Mouse (Mus musculus): ENCODE measurements at regions not wholly inside any gene's neighbourhood (a gene's known extent, or its start where the extent isn't known, plus 50 kb on each side); places are given as distances from the start of the nearest gene placed in this dataset.

GRCm38 (mm10) chr10:116653511-116653945 lies 72.2 kb upstream of the Cnot2 start:
- peak; percentile 97 for ATAC-seq (ENCODE audit: low TSS enrichment)

- no peak for ATAC-seq (ENCODE audit: low TSS enrichment)
Measured at GRCm38 (mm10) chr10:116649287-116649686, 68.0 kb upstream of the Cnot2 start.

- peak; percentile 68 for ATAC-seq (ENCODE audit: low TSS enrichment)
Measured at GRCm38 (mm10) chr10:116646035-116646434, 64.7 kb upstream of the Cnot2 start.

DNA sequence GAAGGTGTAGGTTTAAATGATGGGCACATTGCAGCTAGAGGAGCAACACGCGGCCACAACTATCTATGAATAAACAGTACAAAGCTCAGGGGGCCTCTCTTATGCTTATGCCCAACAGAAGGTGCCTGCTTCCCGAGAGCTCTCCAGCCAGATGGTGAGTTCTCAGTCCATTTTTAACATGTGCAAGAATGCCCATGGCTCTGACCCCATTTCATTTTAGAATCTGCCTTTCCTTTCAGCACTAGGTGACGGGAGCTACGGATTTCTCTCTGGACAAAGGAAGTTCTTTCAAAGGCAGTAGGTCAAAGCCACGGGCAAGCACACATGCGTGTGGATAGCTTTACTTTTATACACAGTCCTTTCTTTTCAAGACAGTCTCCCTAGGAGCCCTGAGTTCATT lies 64.3 kb upstream of the Cnot2 start:
- peak; percentile 73 for ATAC-seq (ENCODE audit: low TSS enrichment)

- ATAC-seq (ENCODE audit: low TSS enrichment) = peak; percentile 80
Measured at GRCm38 (mm10) chr10:116645108-116645507, 63.8 kb upstream of the Cnot2 start.
